Mouse (Mus musculus) liver, embryonic 14.5 days (tissue): ENCODE measurements around the gene Hsd11b1. TPM values are rescaled to one million over a fixed set of nuclear protein-coding genes. Genes with fewer than 3 reads are reported as not detected.

ENCODE experiments used
- ATAC-seq: fragments of 200-750 bp; cut with Nextera tagmentation; 2 replicates; pipeline ENCODE4 v1.8.0; 2017; ENCODE audit warnings: moderate number of reproducible peaks, mild to moderate bottlenecking, moderate library complexity; ENCODE audit not compliant: insufficient read depth
- DNase-seq, 3 experiments: peaks; one replicate each; pipeline ENCODE4 v3.0.0-alpha.2; 2012 to 2013; ENCODE audit warnings: low read depth in 3 of 3, low spot score in 3 of 3
- H3K27ac ChIP-seq: fragments of 300-500 bp; sonication (generic); 2 replicates; pipeline ENCODE4 v1.5.1; 2014; ENCODE audit warnings: moderate library complexity, mild to moderate bottlenecking, control low read depth, inconsistent platforms
- H3K27me3 ChIP-seq: fragments of 300-500 bp; sonication (generic); 2 replicates; pipeline ENCODE4 v1.6.1; 2014; ENCODE audit warnings: mild to moderate bottlenecking, low read length, moderate library complexity; ENCODE audit not compliant: control insufficient read depth, insufficient read depth
- H3K36me3 ChIP-seq: fragments of 300-500 bp; sonication (generic); replicated peaks from 2 replicates; pipeline ENCODE4 v1.6.1; 2014; ENCODE audit warnings: low read depth; ENCODE audit not compliant: control insufficient read depth, insufficient read depth
- H3K4me1 ChIP-seq, 2 experiments: fragments of 200-500 bp in 1 of 2; fragments of 300-500 bp in 1 of 2; sonication (generic) in 1 of 2; replicated peaks; 2 replicates each; pipeline ENCODE4 v1.6.1; 2012 to 2014; ENCODE audit warnings: antibody characterized with exemption in 1 of 2, inconsistent platforms in 1 of 2, low read length in 1 of 2; ENCODE audit not compliant: control insufficient read depth in 2 of 2, insufficient read depth in 2 of 2
- H3K4me2 ChIP-seq: fragments of 300-500 bp; sonication (generic); 2 replicates; pipeline ENCODE4 v1.6.1; 2014; ENCODE audit warnings: low read depth, mild to moderate bottlenecking, control low read depth, moderate library complexity
- H3K4me3 ChIP-seq, 2 experiments: fragments of 200-500 bp in 1 of 2; fragments of 300-500 bp in 1 of 2; sonication (generic) in 1 of 2; 2 replicates each; pipeline ENCODE4 v1.5.1; 2012 to 2014; ENCODE audit warnings: low read depth in 2 of 2, low read length in 2 of 2, mild to moderate bottlenecking in 2 of 2, control low read depth in 1 of 2, inconsistent platforms in 1 of 2, moderate library complexity in 1 of 2; ENCODE audit not compliant: insufficient read depth in 1 of 2
- H3K9ac ChIP-seq: fragments of 300-500 bp; sonication (generic); replicated peaks from 2 replicates; pipeline ENCODE4 v1.6.1; 2014; ENCODE audit warnings: mild to moderate bottlenecking, control low read depth, moderate library complexity
- H3K9me3 ChIP-seq: fragments of 300-500 bp; sonication (generic); 2 replicates; pipeline ENCODE4 v1.6.1; 2016; ENCODE audit warnings: low read length, mixed read lengths; ENCODE audit not compliant: control insufficient read depth
- CTCF ChIP-seq: IDR thresholded peaks from 2 replicates; pipeline ENCODE4 v1.5.1; 2016; ENCODE audit warnings: antibody characterized with exemption, low read depth, control low read depth
- EP300 ChIP-seq: IDR thresholded peaks from 2 replicates; pipeline ENCODE4 v1.6.1; 2016; ENCODE audit warnings: antibody characterized with exemption, low read depth
- WGBS: fragments of 180-500 bp; shearing (Covaris S2); extraction: QIAGEN DNeasy Blood & Tissue Kit; methylation state at CpG from one replicate; pipeline ENCODE4 v1.1.7; 2014; ENCODE audit not compliant: insufficient replicate concordance; 5-methylcytosine and 5-hydroxymethylcytosine counted together
- polyA plus RNA-seq, 2 experiments: library from polyadenylated mRNA; depleted of rRNA in 1 of 2; stranded (reverse) in 1 of 2; unstranded in 1 of 2; fragments of >200 nt; fragmentation: Nextera tagmentation in 1 of 2; extraction: Ambion mirVana in 1 of 2; gene quantifications; 2 replicates each; pipeline versions ENCODE4 v1.2.1 to v1.2.3; 2012 to 2014

Gene Hsd11b1
- polyA plus RNA-seq, 2 experiments: 2.1 to 5.5 TPM

GRCm38 (mm10) chr1:193238426-193238825 is 25.4 kb downstream of the Hsd11b1 start:
- no peaks in the 10 kb centered on the region for H3K27me3 ChIP-seq
- DNase-seq (no peak), ATAC-seq (no peak)
- 44% methylated on average over 4 of the region's 4 CpGs for WGBS
- H3K4me1 ChIP-seq: no peaks in the 10 kb centered on the region
- no peak overlapping the region for H3K9ac ChIP-seq
- no peaks in the 10 kb centered on the region for H3K36me3 ChIP-seq
- TF ChIP-seq EP300 (no peak), CTCF (no peak)
- no peak overlapping the region for H3K4me2 ChIP-seq
- H3K9me3 ChIP-seq: no peaks in the 10 kb centered on the region
- no peak overlapping the region for H3K4me3 ChIP-seq
- no peak overlapping the region for H3K27ac ChIP-seq

- H3K36me3 ChIP-seq: no peaks in the 10 kb centered on the region
- H3K27me3 ChIP-seq: no peaks in the 10 kb centered on the region
- H3K9me3 ChIP-seq: no peaks in the 10 kb centered on the region
- H3K4me1 ChIP-seq: no peaks in the 10 kb centered on the region
- ATAC-seq: no peak
- no peak overlapping the region for H3K9ac ChIP-seq
- no peak overlapping the region for H3K27ac ChIP-seq
- H3K4me2 ChIP-seq: no peak overlapping the region
- no peak for TF ChIP-seq CTCF
- TF ChIP-seq EP300: no peak
- H3K4me3 ChIP-seq: no peak overlapping the region
- DNase-seq: no peak
- whole genome bisulfite sequencing: 66% methylated on average over 7 of the region's 7 CpGs
These were observed 28.9 kb downstream of the Hsd11b1 start for GRCm38 (mm10) chr1:193234930-193235329.

GRCm38 (mm10) chr1:193234130-193234645 is 29.7 kb downstream of the Hsd11b1 start:
- Histone ChIP-seq H3K9me3 (no peaks in the 10 kb centered on the region), H3K27me3 (no peaks in the 10 kb centered on the region), H3K27ac (no peak overlapping the region), H3K4me3 (no peak overlapping the region), H3K9ac (no peak overlapping the region), H3K4me2 (no peak overlapping the region), H3K36me3 (no peaks in the 10 kb centered on the region), H3K4me1 (no peaks in the 10 kb centered on the region)
- DNase-seq (no peak), ATAC-seq (no peak)
- 69% methylated on average over 2 of the region's 2 CpGs for WGBS
- TF ChIP-seq EP300 (no peak), CTCF (no peak)

- Histone ChIP-seq H3K4me2 (no peak overlapping the region), H3K4me3 (no peak overlapping the region), H3K36me3 (no peaks in the 10 kb centered on the region), H3K4me1 (no peaks in the 10 kb centered on the region), H3K27me3 (no peaks in the 10 kb centered on the region), H3K9me3 (no peaks in the 10 kb centered on the region), H3K9ac (no peak overlapping the region), H3K27ac (no peak overlapping the region)
- no peak for TF ChIP-seq CTCF
- TF ChIP-seq EP300: no peak
- ATAC-seq: no peak
- WGBS: 63% methylated on average over 2 of the region's 2 CpGs
- DNase-seq: no peak
These were observed 31.1 kb downstream of the Hsd11b1 start for GRCm38 (mm10) chr1:193232732-193233131.

- ATAC-seq (no peak), DNase-seq (no peak)
- Histone ChIP-seq H3K4me3 (no peak overlapping the region), H3K4me1 (no peaks in the 10 kb centered on the region), H3K27me3 (no peaks in the 10 kb centered on the region), H3K9ac (no peak overlapping the region), H3K9me3 (no peaks in the 10 kb centered on the region), H3K27ac (no peak overlapping the region), H3K4me2 (no peak overlapping the region), H3K36me3 (no peaks in the 10 kb centered on the region)
- no peak for TF ChIP-seq EP300
- no peak for TF ChIP-seq CTCF
- 18% methylated on average over 5 of the region's 5 CpGs for WGBS
These were observed 32.9 kb downstream of the Hsd11b1 start for GRCm38 (mm10) chr1:193230935-193231334.
